Mouse (Mus musculus): ENCODE results near the gene Appl2.

DNA sequence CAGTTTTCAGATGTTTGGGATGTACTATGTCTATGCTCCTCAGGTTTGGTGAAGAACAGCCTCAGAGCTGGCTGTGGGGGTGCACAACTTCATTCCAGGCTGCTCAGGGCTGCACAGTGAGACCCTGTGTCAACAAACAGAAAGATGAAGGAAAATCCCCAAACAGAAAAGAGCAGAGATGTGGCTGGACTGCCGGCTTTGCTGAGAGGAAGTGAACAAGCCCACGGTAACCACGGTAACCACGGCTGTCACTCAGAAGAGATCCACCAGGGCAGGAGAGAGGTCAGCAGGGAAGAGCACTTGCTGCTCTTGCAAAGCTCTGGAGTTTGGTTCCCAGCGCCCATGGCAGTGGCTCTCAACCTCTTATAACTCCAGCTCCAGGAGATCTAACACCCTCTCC lies 14.1 kb downstream of the Appl2 start:
- TF ChIP-seq MYOD1 (IDR thresholded peaks at IDR 0.05; ENCODE audit: control insufficient read depth, insufficient read length, low read depth) = no peak
- no peak for TF ChIP-seq CTCF (IDR thresholded peaks at IDR 0.05; ENCODE audit: control insufficient read depth, insufficient read depth, insufficient read length)
- no peak for TF ChIP-seq MAX (IDR thresholded peaks at IDR 0.05)
- TF ChIP-seq FOSL1 (IDR thresholded peaks at IDR 0.05; ENCODE audit: insufficient read depth, low read length, poor library complexity, severe bottlenecking) = no peak
- no peak for TF ChIP-seq USF1 (IDR thresholded peaks at IDR 0.05; ENCODE audit: low read depth)
- no peak for TF ChIP-seq CEBPB (IDR thresholded peaks at IDR 0.05; ENCODE audit: low read depth)

Measured in C2C12 (cell line).